Mouse (Mus musculus) CH12.LX (cell line): ENCODE results near the gene Susd3. TPM values are rescaled to one million over a fixed set of nuclear protein-coding genes. Genes with fewer than 3 reads are reported as not detected.

Experiments
- DNase-seq: peaks from one replicate; pipeline ENCODE4 v3.0.0-alpha.2; 2013; ENCODE audit errors: extremely low read depth
- H3K27ac ChIP-seq: 2 replicates; pipeline ENCODE4 v1.5.1; 2012; ENCODE audit warnings: low read depth, mild to moderate bottlenecking, control low read depth, moderate library complexity; ENCODE audit not compliant: insufficient read depth
- H3K27me3 ChIP-seq: replicated peaks from 2 replicates; pipeline ENCODE3; 2012; ENCODE audit warnings: inconsistent platforms
- H3K36me3 ChIP-seq, 2 experiments: replicated peaks in 1 of 2; 2 replicates each; pipeline versions ENCODE3 to v1.6.1; 2012; ENCODE audit warnings: inconsistent platforms in 1 of 2, low read length in 1 of 2, mild to moderate bottlenecking in 1 of 2, mixed read lengths in 1 of 2, moderate library complexity in 1 of 2; ENCODE audit not compliant: control insufficient read depth in 1 of 2, insufficient read depth in 1 of 2
- H3K4me1 ChIP-seq, 2 experiments: 2 replicates each; pipeline ENCODE4 v1.6.1; 2012; ENCODE audit warnings: inconsistent platforms in 1 of 2, moderate library complexity in 1 of 2; ENCODE audit not compliant: insufficient read depth in 2 of 2, control insufficient read depth in 1 of 2
- H3K4me2 ChIP-seq: 2 replicates; pipeline ENCODE4 v1.6.1; 2012; ENCODE audit warnings: low read depth, mild to moderate bottlenecking, control low read depth; ENCODE audit not compliant: poor library complexity, insufficient read depth, severe bottlenecking
- H3K4me3 ChIP-seq, 3 experiments: fragments of 150-350 bp in 1 of 3; sonication (generic) in 1 of 3; replicated peaks in 1 of 3; 2 replicates each; pipeline versions ENCODE3 to v1.5.1; 2011 to 2012; ENCODE audit warnings: low read depth in 2 of 3, low read length in 2 of 3, mild to moderate bottlenecking in 2 of 3, moderate library complexity in 2 of 3, control low read depth in 1 of 3, improper control_type of control experiment in 1 of 3, inconsistent platforms in 1 of 3, mixed read lengths in 1 of 3; ENCODE audit not compliant: poor library complexity in 1 of 3
- H3K79me2 ChIP-seq: replicated peaks from 2 replicates; pipeline ENCODE4 v1.6.1; 2012; ENCODE audit warnings: mild to moderate bottlenecking, moderate library complexity; ENCODE audit not compliant: control insufficient read depth, poor library complexity, insufficient read depth, severe bottlenecking; ENCODE audit errors: extremely low read depth
- H3K9ac ChIP-seq: 2 replicates; pipeline ENCODE4 v1.6.1; 2012; ENCODE audit warnings: low read depth, mild to moderate bottlenecking, control low read depth, moderate library complexity; ENCODE audit not compliant: insufficient read depth
- H3K9me3 ChIP-seq: replicated peaks from 2 replicates; pipeline ENCODE3; 2012; ENCODE audit warnings: low read length, inconsistent platforms, mixed read lengths
- BHLHE40 ChIP-seq: IDR thresholded peaks from 2 replicates; pipeline ENCODE4 v1.6.1; 2011; ENCODE audit warnings: mild to moderate bottlenecking, low read depth, low read length, improper control_type of control experiment
- CHD2 ChIP-seq: IDR thresholded peaks from 2 replicates; pipeline ENCODE4 v1.6.1; 2011; ENCODE audit warnings: low read length, improper control_type of control experiment
- CTCF ChIP-seq, 2 experiments: IDR thresholded peaks in 1 of 2; conservative IDR thresholded peaks in 1 of 2; 2 replicates each; pipeline ENCODE4 v1.5.1; 2011 to 2012; ENCODE audit warnings: low read depth in 2 of 2, low read length in 2 of 2, improper control_type of control experiment in 1 of 2, inconsistent platforms in 1 of 2, mild to moderate bottlenecking in 1 of 2, moderate library complexity in 1 of 2
- ELF1 ChIP-seq: IDR thresholded peaks from 2 replicates; pipeline ENCODE4 v1.6.1; 2014; ENCODE audit warnings: low read depth, mild to moderate bottlenecking, inconsistent platforms, low read length, improper control_type of control experiment
- EP300 ChIP-seq: IDR thresholded peaks from 2 replicates; pipeline ENCODE4 v1.6.1; 2011; ENCODE audit warnings: low read length, improper control_type of control experiment
- GABPA ChIP-seq: IDR thresholded peaks from 2 replicates; pipeline ENCODE4 v1.6.1; 2012; ENCODE audit warnings: low read depth, low read length, improper control_type of control experiment, inconsistent platforms; ENCODE audit not compliant: insufficient replicate concordance
- HCFC1 ChIP-seq: IDR thresholded peaks from 2 replicates; pipeline ENCODE4 v1.6.1; 2012; ENCODE audit warnings: low read depth, mild to moderate bottlenecking, inconsistent platforms, low read length, improper control_type of control experiment
- IRF4 ChIP-seq: IDR thresholded peaks from 2 replicates; pipeline ENCODE4 v1.6.1; 2014; ENCODE audit warnings: low read depth, mild to moderate bottlenecking, inconsistent platforms, low read length, improper control_type of control experiment
- JUND ChIP-seq: conservative IDR thresholded peaks from 2 replicates; pipeline ENCODE4 v1.6.1; 2011; ENCODE audit warnings: low read depth, low read length, improper control_type of control experiment
- MAFK ChIP-seq: IDR thresholded peaks from 2 replicates; pipeline ENCODE4 v1.6.1; 2011; ENCODE audit warnings: low read length, improper control_type of control experiment; ENCODE audit not compliant: insufficient replicate concordance
- MAX ChIP-seq: IDR thresholded peaks from 2 replicates; pipeline ENCODE4 v1.6.1; 2011; ENCODE audit warnings: low read length, improper control_type of control experiment
- MAZ ChIP-seq: IDR thresholded peaks from 2 replicates; pipeline ENCODE4 v1.6.1; 2012; ENCODE audit warnings: low read depth, mild to moderate bottlenecking, inconsistent platforms, low read length, improper control_type of control experiment, moderate library complexity
- MYC ChIP-seq: IDR thresholded peaks from 2 replicates; pipeline ENCODE4 v1.6.1; 2011; ENCODE audit warnings: low read depth, mild to moderate bottlenecking, improper control_type of control experiment, low read length
- NELFE ChIP-seq: IDR thresholded peaks from 2 replicates; pipeline ENCODE4 v1.6.1; 2011; ENCODE audit warnings: low read depth, low read length, improper control_type of control experiment
- NRF1 ChIP-seq: IDR thresholded peaks from 2 replicates; pipeline ENCODE4 v1.6.1; 2014; ENCODE audit warnings: low read depth, mild to moderate bottlenecking, inconsistent platforms, low read length, improper control_type of control experiment, moderate library complexity
- PAX5 ChIP-seq: IDR thresholded peaks from 2 replicates; pipeline ENCODE4 v1.6.1; 2012; ENCODE audit warnings: low read length, inconsistent platforms, mixed read lengths
- POLR2AphosphoS2 ChIP-seq: IDR thresholded peaks from 2 replicates; pipeline ENCODE4 v1.6.1; 2011; ENCODE audit warnings: low read depth, low read length, improper control_type of control experiment
- RAD21 ChIP-seq: IDR thresholded peaks from 2 replicates; pipeline ENCODE4 v1.6.1; 2011; ENCODE audit warnings: low read depth, mild to moderate bottlenecking, low read length, improper control_type of control experiment, moderate library complexity
- RCOR1 ChIP-seq: conservative IDR thresholded peaks from 2 replicates; pipeline ENCODE4 v1.6.1; 2012; ENCODE audit warnings: low read depth, mild to moderate bottlenecking, inconsistent platforms, low read length, improper control_type of control experiment
- SIN3A ChIP-seq: IDR thresholded peaks from 2 replicates; pipeline ENCODE4 v1.6.1; 2012; ENCODE audit warnings: low read length, improper control_type of control experiment, inconsistent platforms
- SMC3 ChIP-seq: IDR thresholded peaks from 2 replicates; pipeline ENCODE4 v1.6.1; 2011; ENCODE audit warnings: low read depth, low read length, improper control_type of control experiment
- TBP ChIP-seq: conservative IDR thresholded peaks from 2 replicates; pipeline ENCODE4 v1.6.1; 2011; ENCODE audit warnings: low read depth, low read length, improper control_type of control experiment
- TCF12 ChIP-seq: IDR thresholded peaks from 2 replicates; pipeline ENCODE4 v1.6.1; 2014; ENCODE audit warnings: low read depth, mild to moderate bottlenecking, inconsistent platforms, low read length, improper control_type of control experiment
- UBTF ChIP-seq: IDR thresholded peaks from 2 replicates; pipeline ENCODE4 v1.6.1; 2012; ENCODE audit warnings: low read depth, mild to moderate bottlenecking, inconsistent platforms, low read length, improper control_type of control experiment, moderate library complexity
- USF1 ChIP-seq: IDR thresholded peaks from 2 replicates; pipeline ENCODE4 v1.6.1; 2014; ENCODE audit warnings: low read depth, mild to moderate bottlenecking, inconsistent platforms, low read length, improper control_type of control experiment
- ZC3H11A ChIP-seq: IDR thresholded peaks from 2 replicates; pipeline ENCODE4 v1.6.1; 2012; ENCODE audit warnings: low read depth, mild to moderate bottlenecking, inconsistent platforms, low read length, improper control_type of control experiment
- ZKSCAN1 ChIP-seq: IDR thresholded peaks from 2 replicates; pipeline ENCODE4 v1.6.1; 2012; ENCODE audit warnings: low read depth, inconsistent platforms, low read length, improper control_type of control experiment, borderline replicate concordance
- ZMIZ1 ChIP-seq: IDR thresholded peaks from 2 replicates; pipeline ENCODE4 v1.6.1; 2012; ENCODE audit warnings: low read depth, mild to moderate bottlenecking, inconsistent platforms, low read length, improper control_type of control experiment
- ZNF384 ChIP-seq: IDR thresholded peaks from 2 replicates; pipeline ENCODE4 v1.6.1; 2012; ENCODE audit warnings: low read depth, low read length, improper control_type of control experiment, inconsistent platforms
- dilution Hi-C: fragments of 300-500 bp; cut with MboI; formaldehyde crosslinking; loops from 2 replicates; pipeline ENCODE4 v1.14.3; 2020; ENCODE audit warnings: low sequenced_read_pairs; ENCODE audit not compliant: extremely low pct_unique_long_range_greater_than_20kb, extremely low pct_ligation_motif_present
- in situ Hi-C: fragments of 300-500 bp; cut with MboI; formaldehyde crosslinking; loops from 3 replicates; pipeline ENCODE4 v1.14.3; 2019; ENCODE audit warnings: low sequenced_read_pairs, low pct_ligation_motif_present, low pct_unique_long_range_greater_than_20kb, mixed read lengths
- polyA plus RNA-seq: library from polyadenylated mRNA; unstranded; fragments of >175 nt; gene quantifications from 2 replicates; pipeline ENCODE4 v1.2.1, GENCODE M21; 2012; ENCODE audit warnings: low read depth; ENCODE audit not compliant: insufficient read length
- total RNA-seq, 2 experiments: library from RNA; depleted of rRNA; stranded (reverse); fragments of 300-350 nt in 1 of 2; fragments of >200 nt in 1 of 2; gene quantifications; 2 replicates each; pipeline ENCODE4 v1.2.3; 2012 to 2014

The Susd3 gene
- total and polyA plus RNA-seq, 3 experiments, result 6.0 to 19.0 (median 12.0) TPM

GRCm38 (mm10) chr13:49225159-49225558, 23.3 kb downstream of the Susd3 start (continued):
- TF ChIP-seq GABPA, result no peak
- no peak for TF ChIP-seq ZMIZ1
- no peak for TF ChIP-seq UBTF
- 0 out of 2 replicates have a peak, but pooled peaks have one; percentile 23 for TF ChIP-seq CHD2
- TF ChIP-seq ZNF384, result 0 out of 2 replicates have a peak, but pooled peaks have one; percentile 21
- TF ChIP-seq RCOR1, result peak; percentile 60; the same call in 1 of the 2 replicates
- TF ChIP-seq USF1, result no peak
- peak; percentile 37; the same call in 1 of the 2 replicates for TF ChIP-seq SIN3A
- no peak for TF ChIP-seq ZKSCAN1
- TF ChIP-seq MYC, result 0 out of 2 replicates have a peak, but pooled peaks have one; percentile 12

GRCm38 (mm10) chr13:49224729-49225128, 23.8 kb downstream of the Susd3 start:
- peaks cover 8 to 26% of the 10 kb centered on the region in 2 experiments for H3K4me1 ChIP-seq
- no peak for TF ChIP-seq ZC3H11A
- no peak for TF ChIP-seq ZNF384
- TF ChIP-seq ELF1, result no peak
- TF ChIP-seq HCFC1, result no peak
- no peak for TF ChIP-seq GABPA
- no peak for TF ChIP-seq ZKSCAN1
- no peak for TF ChIP-seq TBP
- TF ChIP-seq IRF4, result no peak
- no peak for TF ChIP-seq PAX5
- no peak for TF ChIP-seq CTCF (conservative IDR thresholded peaks at IDR 0.05 in 1 of 2, IDR thresholded peaks at IDR 0.05 in 1 of 2; ENCODE audit: low read depth in 2 of 2, low read length in 2 of 2)
- H3K9ac ChIP-seq, result no peak overlapping the region
- in situ Hi-C loops (no loop called here), dilution Hi-C loops (no loop called here)
- H3K4me2 ChIP-seq, result no peak overlapping the region
- H3K4me3 ChIP-seq, result no peak overlapping the region
- no peaks in the 10 kb centered on the region for H3K36me3 ChIP-seq
- peaks cover 5% of the 10 kb centered on the region for H3K9me3 ChIP-seq
- no peaks in the 10 kb centered on the region for H3K27me3 ChIP-seq
- no peak overlapping the region for H3K27ac ChIP-seq
- no peaks in the 10 kb centered on the region for H3K79me2 ChIP-seq
- DNase-seq, result peak; percentile 34

GRCm38 (mm10) chr13:49224314-49224713, 24.2 kb downstream of the Susd3 start:
- Histone ChIP-seq H3K79me2 (no peaks in the 10 kb centered on the region), H3K4me1 (peaks cover 8 to 23% of the 10 kb centered on the region in 2 experiments), H3K9me3 (peaks cover 5% of the 10 kb centered on the region), H3K36me3 (no peaks in the 10 kb centered on the region), H3K27me3 (no peaks in the 10 kb centered on the region), H3K9ac (no peak overlapping the region), H3K4me3 (no peak overlapping the region), H3K4me2 (no peak overlapping the region), H3K27ac (no peak overlapping the region)
- dilution Hi-C loops, result no loop called here
- TF ChIP-seq POLR2AphosphoS2 (no peak), ZKSCAN1 (no peak), TBP (no peak), MAZ (no peak), GABPA (no peak), JUND (no peak), MAFK (no peak), MYC (no peak), TCF12 (no peak), RAD21 (no peak), SMC3 (no peak), EP300 (no peak), SIN3A (no peak), NRF1 (no peak), BHLHE40 (no peak), MAX (no peak), NELFE (no peak), IRF4 (no peak), PAX5 (no peak), CHD2 (no peak)
- no peak for DNase-seq
- in situ Hi-C loops, result no loop called here
